Mouse (Mus musculus) lung, embryonic 15.5 days (tissue): ENCODE data around the gene Apbb1ip. TPM values are rescaled to one million over a fixed set of nuclear protein-coding genes. Genes with fewer than 3 reads are reported as not detected.

ENCODE experiments used
- ATAC-seq: fragments of 200-750 bp; cut with Nextera tagmentation; 2 replicates; pipeline ENCODE4 v1.8.0; 2017; ENCODE audit warnings: moderate number of reproducible peaks, borderline replicate concordance; ENCODE audit not compliant: low FRiP score, low TSS enrichment; ENCODE audit errors: extremely low read depth
- H3K27ac ChIP-seq: fragments of 300-500 bp; sonication (generic); 2 replicates; pipeline ENCODE4 v1.5.1; 2015; ENCODE audit warnings: moderate library complexity, mild to moderate bottlenecking, inconsistent platforms
- H3K27me3 ChIP-seq: fragments of 300-500 bp; sonication (generic); 2 replicates; pipeline ENCODE4 v1.6.1; 2015; ENCODE audit warnings: inconsistent platforms
- H3K36me3 ChIP-seq: fragments of 300-500 bp; sonication (generic); 2 replicates; pipeline ENCODE4 v1.6.1; 2015; ENCODE audit warnings: inconsistent platforms
- H3K4me1 ChIP-seq: fragments of 300-500 bp; sonication (generic); 2 replicates; pipeline ENCODE4 v1.6.1; 2015; ENCODE audit warnings: inconsistent platforms
- H3K4me2 ChIP-seq: fragments of 300-500 bp; sonication (generic); 2 replicates; pipeline ENCODE4 v1.6.1; 2015; ENCODE audit warnings: inconsistent platforms, mild to moderate bottlenecking, moderate library complexity
- H3K4me3 ChIP-seq: fragments of 300-500 bp; sonication (generic); 2 replicates; pipeline ENCODE4 v1.5.1; 2015; ENCODE audit warnings: mild to moderate bottlenecking, inconsistent platforms
- H3K9ac ChIP-seq: fragments of 300-500 bp; sonication (generic); 2 replicates; pipeline ENCODE4 v1.6.1; 2015; ENCODE audit warnings: inconsistent platforms
- H3K9me3 ChIP-seq: fragments of 300-500 bp; sonication (generic); 2 replicates; pipeline ENCODE4 v1.6.1; 2016; ENCODE audit warnings: inconsistent platforms
- WGBS: fragments of 180-500 bp; shearing (Covaris S2); methylation state at CpG from one replicate; pipeline ENCODE4 v1.1.7; 2015; 5-methylcytosine and 5-hydroxymethylcytosine counted together
- polyA plus RNA-seq: library from polyadenylated mRNA; unstranded; fragments of >200 nt; fragmentation: Nextera tagmentation; extraction: Ambion mirVana; gene quantifications from 2 replicates; pipeline ENCODE4 v1.2.1, GENCODE M21; 2015

Apbb1ip gene
- polyA plus RNA-seq, 1 experiment from 2014 or later: 2.1 TPM

- WGBS: 92% methylated on average over 3 of the region's 3 CpGs
- Histone ChIP-seq H3K4me2 (no peak overlapping the region), H3K27me3 (no peaks in the 10 kb centered on the region), H3K9me3 (no peaks in the 10 kb centered on the region), H3K36me3 (peaks cover 30% of the 10 kb centered on the region), H3K4me1 (no peaks in the 10 kb centered on the region), H3K9ac (no peak overlapping the region), H3K27ac (no peak overlapping the region), H3K4me3 (no peak overlapping the region)
- ATAC-seq: no peak
Measured at GRCm38 (mm10) chr2:22903947-22904346, 130.1 kb downstream of the Apbb1ip start.

- Histone ChIP-seq H3K4me3 (no peak overlapping the region), H3K27me3 (no peaks in the 10 kb centered on the region), H3K9ac (no peak overlapping the region), H3K4me1 (no peaks in the 10 kb centered on the region), H3K36me3 (peaks cover 21% of the 10 kb centered on the region), H3K9me3 (no peaks in the 10 kb centered on the region), H3K4me2 (no peak overlapping the region), H3K27ac (no peak overlapping the region)
- WGBS: 92% methylated on average over 3 of the region's 3 CpGs
- no peak for ATAC-seq
Measured at GRCm38 (mm10) chr2:22914421-22914820, 140.5 kb downstream of the Apbb1ip start.

DNA sequence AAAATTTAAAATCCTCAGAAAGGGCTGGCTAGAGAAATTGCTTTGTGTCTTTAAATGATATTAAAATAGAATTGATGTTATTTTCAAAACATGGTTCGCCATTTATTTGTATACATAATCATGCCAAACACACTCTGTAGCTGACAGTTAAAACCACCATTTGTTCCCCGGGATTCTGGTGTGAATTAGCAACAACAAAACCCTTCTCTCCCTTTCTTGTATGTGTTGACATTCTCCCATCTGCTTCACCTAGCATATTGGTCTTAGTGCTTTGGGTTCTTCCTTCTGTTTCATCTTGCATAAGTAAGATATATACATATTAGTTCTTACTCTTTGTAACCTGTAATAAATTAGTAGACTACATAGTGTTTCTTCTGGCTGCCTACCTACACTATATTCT is 144.8 kb downstream of the Apbb1ip start:
- H3K27ac ChIP-seq: no peak overlapping the region
- H3K4me3 ChIP-seq: no peak overlapping the region
- peaks cover 17% of the 10 kb centered on the region for H3K36me3 ChIP-seq
- no peaks in the 10 kb centered on the region for H3K9me3 ChIP-seq
- H3K27me3 ChIP-seq: no peaks in the 10 kb centered on the region
- WGBS: 78% methylated on average over 2 of the region's 2 CpGs
- no peak for ATAC-seq
- no peaks in the 10 kb centered on the region for H3K4me1 ChIP-seq
- H3K4me2 ChIP-seq: no peak overlapping the region
- H3K9ac ChIP-seq: no peak overlapping the region

Other genes with a start within 250 kb of the Apbb1ip start
- gene Gad2, start 151.9 kb upstream of the Apbb1ip start, polyA plus RNA-seq: 0.19 and 0.56 TPM in 2 replicates
- 20.3 and 21.6 TPM in 2 replicates for gene Pdss1, start 121.4 kb downstream of the Apbb1ip start, polyA plus RNA-seq